Mouse (Mus musculus): ENCODE data around the gene Olfr1317.

DNA sequence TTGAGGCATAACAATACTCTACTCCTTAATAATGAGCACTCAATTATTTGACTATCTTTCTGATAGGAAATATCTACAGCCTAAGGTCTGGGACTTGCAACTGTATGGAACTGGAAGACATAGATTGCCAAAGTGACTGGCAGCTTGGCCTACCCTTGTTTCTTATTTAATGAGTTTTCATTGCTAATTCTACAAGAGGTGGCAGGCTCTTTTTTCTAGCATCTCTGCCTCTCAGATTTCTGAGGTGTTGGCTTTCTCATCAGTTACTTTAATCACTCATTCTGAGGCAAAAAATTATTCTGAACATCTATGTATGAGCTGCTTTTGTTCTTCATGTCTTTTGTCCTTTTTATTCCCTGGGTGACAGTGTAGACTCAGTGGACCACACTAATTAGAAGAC lies 13.8 kb downstream of the Olfr1317 start, which contains the start of gene Olfr1318:
- TF ChIP-seq GABPA (IDR thresholded peaks at IDR 0.05; ENCODE audit: insufficient replicate concordance, low read depth, low read length) (no peak), POLR2A (IDR thresholded peaks at IDR 0.05; ENCODE audit: low read depth, low read length) (no peak), ZC3H11A (IDR thresholded peaks at IDR 0.05; ENCODE audit: low read depth, low read length) (no peak), RAD21 (IDR thresholded peaks at IDR 0.05; ENCODE audit: low read depth, low read length) (no peak), CTCF (conservative IDR thresholded peaks at IDR 0.05 in 1 of 2, IDR thresholded peaks at IDR 0.05 in 1 of 2; ENCODE audit: low read depth in 2 of 2, low read length in 2 of 2) (no peak)

Measured in CH12.LX (cell line).